Mouse (Mus musculus): ENCODE data around the gene Pigc. TPM values are rescaled to one million over a fixed set of nuclear protein-coding genes. Genes with fewer than 3 reads are reported as not detected.

The Pigc gene
- polyA plus RNA-seq, 1 experiment, result 12.9 TPM

DNA sequence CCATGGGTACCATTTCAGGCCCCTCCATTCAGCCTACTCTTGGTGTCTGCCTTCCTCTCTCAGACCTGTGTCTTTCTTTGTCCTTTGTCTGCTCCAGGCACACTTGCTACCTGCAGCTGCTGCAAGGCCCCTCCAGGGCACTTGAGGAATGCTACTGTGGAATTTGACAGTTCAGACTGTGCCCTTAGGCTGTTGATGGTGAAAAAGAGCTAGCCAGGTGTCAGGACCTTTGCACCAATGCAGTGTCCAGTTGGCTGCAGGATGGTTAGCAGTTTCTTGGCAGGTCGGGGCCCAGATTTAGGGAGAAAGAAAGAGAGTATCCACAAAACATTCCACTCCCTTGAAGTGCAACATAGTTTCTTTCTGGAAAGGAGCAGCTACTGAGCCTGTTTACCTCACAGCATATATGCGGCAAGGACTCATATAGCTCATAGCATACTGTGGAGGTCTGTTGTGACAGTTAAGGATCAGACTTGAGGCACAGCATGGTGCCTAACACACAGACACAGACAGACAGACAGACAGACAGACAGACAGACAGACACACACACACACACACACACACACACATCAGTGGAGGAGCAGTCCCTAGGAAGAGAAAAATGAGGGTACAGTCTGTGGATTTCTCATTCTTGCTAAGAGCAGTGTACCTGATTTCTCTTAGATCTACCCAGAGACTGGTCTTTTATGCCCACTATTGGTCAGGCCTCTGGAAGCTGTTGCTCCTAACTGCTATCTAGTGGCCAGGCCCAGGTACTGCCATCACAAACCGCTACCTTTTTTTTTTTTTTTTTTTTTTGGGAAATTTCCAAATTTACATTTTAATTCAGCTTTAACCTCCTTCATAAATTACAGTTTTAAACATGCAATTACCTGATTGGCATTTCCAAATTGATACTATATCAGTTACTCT, 6.3 kb upstream of the Pigc start:
- H3K4me3 ChIP-seq (replicated peaks; ENCODE audit: control insufficient read depth, low read depth, low read length), result no peak overlapping the region
- no peak overlapping the region for H3K27ac ChIP-seq (ENCODE audit: control insufficient read depth, insufficient read depth, low read depth, low read length, poor library complexity)
- 46% methylated on average over 3 of the region's 3 CpGs for WGBS
- H3K4me1 ChIP-seq (ENCODE audit: control insufficient read depth, insufficient read depth, low read length), result no peaks in the 10 kb centered on the region; the same call in 1 of the 2 replicates
- TF ChIP-seq POLR2A (IDR thresholded peaks at IDR 0.05; ENCODE audit: borderline replicate concordance, control insufficient read depth, low read depth, low read length), result no peak
- peak; percentile 50 for TF ChIP-seq CTCF (IDR thresholded peaks at IDR 0.05; ENCODE audit: control insufficient read depth, insufficient read depth, low read length)

DNA sequence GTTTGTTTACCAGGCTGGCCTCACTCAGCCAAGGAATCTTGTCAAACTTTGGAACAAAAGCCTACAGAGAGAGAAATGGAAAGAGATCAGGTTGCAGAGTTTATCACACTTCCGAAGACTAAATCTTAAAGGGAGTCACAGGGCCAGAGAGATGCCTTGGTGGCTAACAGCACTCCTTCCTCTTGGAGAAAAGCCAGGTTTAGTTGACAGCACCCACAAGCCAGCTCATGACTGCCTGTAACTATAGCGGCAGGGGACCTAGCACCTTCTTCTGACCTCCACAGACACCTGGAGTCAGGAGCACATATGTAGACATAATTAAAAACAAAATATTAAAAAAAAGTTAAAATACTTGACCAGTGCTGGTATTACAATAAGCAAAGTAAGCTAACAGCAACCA, 1.1 kb upstream of the Pigc start:
- TF ChIP-seq POLR2A (IDR thresholded peaks at IDR 0.05; ENCODE audit: borderline replicate concordance, control insufficient read depth, low read depth, low read length), result no peak
- no peak for TF ChIP-seq CTCF (IDR thresholded peaks at IDR 0.05; ENCODE audit: control insufficient read depth, insufficient read depth, low read length)
- Histone ChIP-seq H3K4me1 (ENCODE audit: control insufficient read depth, insufficient read depth, low read length) (no peaks in the 10 kb centered on the region; the same call in 1 of the 2 replicates), H3K27ac (ENCODE audit: control insufficient read depth, insufficient read depth, low read depth, low read length, poor library complexity) (no peak overlapping the region), H3K4me3 (replicated peaks; ENCODE audit: control insufficient read depth, low read depth, low read length) (no peak overlapping the region)
- WGBS, result 10% methylated on average over 2 of the region's 2 CpGs

DNA sequence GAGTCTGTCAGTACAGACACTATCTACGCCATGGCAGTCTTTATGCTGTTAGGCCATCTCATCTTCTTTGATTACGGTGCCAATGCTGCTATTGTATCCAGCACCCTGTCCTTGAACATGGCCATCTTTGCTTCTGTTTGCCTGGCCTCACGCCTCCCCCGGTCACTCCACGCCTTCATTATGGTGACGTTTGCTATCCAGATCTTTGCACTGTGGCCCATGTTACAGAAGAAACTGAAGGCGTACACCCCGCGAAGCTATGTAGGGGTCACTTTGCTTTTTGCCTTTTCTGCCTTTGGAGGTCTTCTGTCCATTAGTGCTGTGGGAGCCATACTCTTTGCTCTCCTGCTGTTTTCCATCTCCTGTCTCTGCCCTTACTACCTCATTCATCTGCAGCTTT, 1.9 kb downstream of the Pigc start:
- WGBS, result 94% methylated on average over 9 of the region's 9 CpGs
- no peak overlapping the region for H3K4me3 ChIP-seq (replicated peaks; ENCODE audit: control insufficient read depth, low read depth, low read length)
- no peaks in the 10 kb centered on the region; the same call in 1 of the 2 replicates for H3K4me1 ChIP-seq (ENCODE audit: control insufficient read depth, insufficient read depth, low read length)
- TF ChIP-seq CTCF (IDR thresholded peaks at IDR 0.05; ENCODE audit: control insufficient read depth, insufficient read depth, low read length) (no peak), POLR2A (IDR thresholded peaks at IDR 0.05; ENCODE audit: borderline replicate concordance, control insufficient read depth, low read depth, low read length) (no peak)
- no peak overlapping the region for H3K27ac ChIP-seq (ENCODE audit: control insufficient read depth, insufficient read depth, low read depth, low read length, poor library complexity)

DNA sequence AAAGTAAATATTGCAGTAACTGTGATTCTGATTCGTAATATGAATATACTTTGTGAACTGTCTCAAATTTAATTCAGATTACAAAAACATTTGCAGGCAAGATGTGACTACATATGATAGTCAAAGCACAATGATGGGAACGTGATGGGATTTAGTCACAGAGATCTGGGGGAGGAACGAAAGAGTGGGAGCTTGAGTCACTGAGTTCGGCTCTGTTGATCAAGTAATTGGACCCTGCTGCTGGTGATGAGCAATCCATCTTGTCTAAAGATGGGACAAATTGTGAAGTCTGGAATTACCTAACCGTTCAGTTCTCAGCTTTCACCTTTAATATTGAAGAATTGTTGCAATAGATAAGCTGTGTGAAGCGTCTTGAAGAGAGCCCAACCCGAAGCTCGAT, 3.2 kb downstream of the Pigc start:
- WGBS, result 85% methylated on average over 8 of the region's 8 CpGs
- no peaks in the 10 kb centered on the region; the same call in 1 of the 2 replicates for H3K4me1 ChIP-seq (ENCODE audit: control insufficient read depth, insufficient read depth, low read length)
- no peak overlapping the region for H3K27ac ChIP-seq (ENCODE audit: control insufficient read depth, insufficient read depth, low read depth, low read length, poor library complexity)
- TF ChIP-seq CTCF (IDR thresholded peaks at IDR 0.05; ENCODE audit: control insufficient read depth, insufficient read depth, low read length) (no peak), POLR2A (IDR thresholded peaks at IDR 0.05; ENCODE audit: borderline replicate concordance, control insufficient read depth, low read depth, low read length) (no peak)
- no peak overlapping the region for H3K4me3 ChIP-seq (replicated peaks; ENCODE audit: control insufficient read depth, low read depth, low read length)

DNA sequence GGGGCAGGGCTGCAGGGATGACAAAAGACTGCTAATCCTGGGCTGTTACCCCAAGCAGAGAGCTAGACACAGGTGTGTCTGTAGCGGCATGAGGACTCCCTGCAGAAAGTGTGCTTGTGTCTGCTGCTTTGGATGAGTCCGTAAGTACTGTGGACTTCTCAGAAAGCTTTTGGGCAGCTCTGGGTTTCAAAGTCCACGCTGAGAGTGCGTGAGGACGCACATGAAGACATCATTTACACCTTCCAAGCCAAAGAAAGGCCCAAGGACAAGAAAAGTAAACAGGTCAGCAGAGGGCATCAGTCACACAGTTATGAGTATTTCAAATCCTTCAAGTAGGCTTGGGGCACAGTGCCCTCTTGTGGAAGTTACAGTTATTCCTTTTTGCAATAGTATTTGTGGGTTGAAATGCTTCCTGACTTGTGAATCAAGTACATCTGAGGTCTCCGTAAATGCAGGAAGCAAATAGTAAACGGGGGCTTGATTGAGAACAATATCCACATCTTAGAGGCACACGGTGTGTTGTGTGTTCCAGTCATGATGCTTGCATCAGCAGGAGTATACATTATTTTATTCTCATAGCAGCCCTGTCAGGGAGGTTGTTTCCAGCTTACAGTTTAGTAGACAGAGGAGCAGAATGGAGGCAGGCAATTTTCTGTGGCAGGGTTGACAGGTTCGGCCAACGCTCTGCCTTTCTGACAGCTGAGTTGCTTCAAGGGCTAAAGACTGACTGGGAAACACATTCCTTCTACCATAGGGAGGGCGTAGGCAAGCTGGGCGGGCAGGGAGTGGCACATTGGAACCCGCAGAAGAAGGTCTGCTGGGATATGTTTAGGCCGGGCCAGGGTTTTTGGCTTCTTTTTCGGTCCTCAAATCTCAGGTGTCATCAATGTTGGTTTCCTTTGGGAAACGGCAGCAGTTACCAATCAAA, 7.5 kb downstream of the Pigc start:
- TF ChIP-seq POLR2A (IDR thresholded peaks at IDR 0.05; ENCODE audit: borderline replicate concordance, control insufficient read depth, low read depth, low read length) (no peak), CTCF (IDR thresholded peaks at IDR 0.05; ENCODE audit: control insufficient read depth, insufficient read depth, low read length) (peak; percentile 41; the same call in 1 of the 2 replicates)
- WGBS, result 43% methylated on average over 16 of the region's 16 CpGs
- no peak overlapping the region for H3K4me3 ChIP-seq (replicated peaks; ENCODE audit: control insufficient read depth, low read depth, low read length)
- no peaks in the 10 kb centered on the region for H3K4me1 ChIP-seq (ENCODE audit: control insufficient read depth, insufficient read depth, low read length)
- no peak overlapping the region for H3K27ac ChIP-seq (ENCODE audit: control insufficient read depth, insufficient read depth, low read depth, low read length, poor library complexity)

DNA sequence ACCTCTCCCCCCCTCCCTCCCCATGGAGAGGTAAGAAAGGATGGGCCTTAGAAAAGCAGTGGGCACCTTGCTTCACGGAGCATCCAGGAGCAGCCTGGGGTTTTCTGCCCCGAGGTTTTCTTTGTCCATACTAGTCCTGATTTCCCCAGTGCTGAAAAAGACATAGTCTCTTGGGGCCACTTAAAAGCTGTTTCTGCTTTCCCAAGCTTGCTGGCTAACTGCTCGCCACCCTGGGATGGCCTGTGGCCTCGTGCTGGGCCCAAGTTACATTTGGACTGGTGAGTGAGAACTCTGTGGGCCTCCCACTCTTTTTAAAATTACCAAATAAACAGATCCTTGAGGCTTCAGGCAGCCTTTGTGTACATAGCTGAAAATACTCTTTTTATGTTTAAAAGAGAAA, 8.3 kb downstream of the Pigc start:
- Histone ChIP-seq H3K4me1 (ENCODE audit: control insufficient read depth, insufficient read depth, low read length) (no peaks in the 10 kb centered on the region), H3K4me3 (replicated peaks; ENCODE audit: control insufficient read depth, low read depth, low read length) (no peak overlapping the region), H3K27ac (ENCODE audit: control insufficient read depth, insufficient read depth, low read depth, low read length, poor library complexity) (no peak overlapping the region)
- TF ChIP-seq CTCF (IDR thresholded peaks at IDR 0.05; ENCODE audit: control insufficient read depth, insufficient read depth, low read length) (no peak), POLR2A (IDR thresholded peaks at IDR 0.05; ENCODE audit: borderline replicate concordance, control insufficient read depth, low read depth, low read length) (no peak)
- WGBS, result 81% methylated on average over 4 of the region's 4 CpGs

DNA sequence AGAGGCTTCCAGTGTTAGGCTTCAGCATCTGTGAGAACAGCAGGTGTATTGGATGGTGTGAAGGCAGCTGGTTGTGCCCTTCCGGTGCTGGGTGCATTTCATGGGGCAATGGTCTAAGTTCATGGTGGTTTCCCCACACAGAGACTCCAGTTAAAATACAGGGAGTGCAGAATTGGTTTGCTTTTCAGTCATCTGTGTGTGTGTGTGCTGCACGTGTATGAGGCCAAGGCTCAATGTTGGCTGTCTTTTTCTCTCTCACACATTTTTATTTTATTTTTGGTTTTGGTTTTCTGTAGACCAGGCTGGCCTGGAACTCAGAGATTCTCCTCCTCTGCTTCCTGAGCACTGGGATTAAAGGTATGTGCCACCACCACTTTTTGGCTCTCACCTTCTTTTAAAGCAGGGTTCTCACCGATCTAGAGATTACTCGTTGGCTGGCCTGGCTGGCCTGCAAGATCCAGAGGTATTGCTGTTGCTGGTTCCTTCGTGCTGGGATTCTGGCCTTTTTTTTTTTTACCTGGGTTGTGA, 9.3 kb downstream of the Pigc start:
- Histone ChIP-seq H3K27ac (ENCODE audit: control insufficient read depth, insufficient read depth, low read depth, low read length, poor library complexity) (no peak overlapping the region; the same call in 1 of the 2 replicates), H3K4me1 (ENCODE audit: control insufficient read depth, insufficient read depth, low read length) (no peaks in the 10 kb centered on the region), H3K4me3 (replicated peaks; ENCODE audit: control insufficient read depth, low read depth, low read length) (no peak overlapping the region)
- no peak for TF ChIP-seq POLR2A (IDR thresholded peaks at IDR 0.05; ENCODE audit: borderline replicate concordance, control insufficient read depth, low read depth, low read length)
- TF ChIP-seq CTCF (IDR thresholded peaks at IDR 0.05; ENCODE audit: control insufficient read depth, insufficient read depth, low read length), result no peak
- 86% methylated on average over 5 of the region's 5 CpGs for WGBS

DNA sequence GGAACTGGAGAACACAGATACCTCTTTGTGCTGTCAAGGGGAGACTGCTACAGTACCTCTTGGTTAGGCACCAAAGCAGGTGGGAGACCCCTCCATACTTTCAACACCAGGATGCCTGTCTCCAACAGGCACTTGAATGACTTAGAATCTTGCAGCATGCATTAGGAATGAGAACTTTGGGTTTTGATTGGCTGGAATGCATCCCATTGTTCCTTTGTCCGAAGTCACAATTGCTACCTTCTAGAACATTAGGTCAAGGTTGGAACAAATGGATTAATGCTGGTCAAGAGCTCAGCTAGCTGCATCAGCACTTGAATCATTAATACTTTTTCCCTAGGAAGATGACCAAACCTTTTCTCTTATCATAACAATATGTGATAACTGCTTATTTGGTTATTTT, 10.6 kb downstream of the Pigc start, which contains the start of gene 4930558K02Rik:
Gene 4930558K02Rik (minus strand): TSS at position 101 of the 400 bp plus-strand sequence.
- TF ChIP-seq POLR2A (IDR thresholded peaks at IDR 0.05; ENCODE audit: borderline replicate concordance, control insufficient read depth, low read depth, low read length), result no peak
- TF ChIP-seq CTCF (IDR thresholded peaks at IDR 0.05; ENCODE audit: control insufficient read depth, insufficient read depth, low read length), result no peak
- 82% methylated on average over 1 of the region's 1 CpGs for WGBS

More for the DNA sequence above, 10.6 kb downstream of the Pigc start, which contains the start of gene 4930558K02Rik:
- Histone ChIP-seq H3K4me1 (ENCODE audit: control insufficient read depth, insufficient read depth, low read length) (no peaks in the 10 kb centered on the region), H3K4me3 (replicated peaks; ENCODE audit: control insufficient read depth, low read depth, low read length) (no peak within 1 kb of the TSS), H3K27ac (ENCODE audit: control insufficient read depth, insufficient read depth, low read depth, low read length, poor library complexity) (no peak within 1 kb of the TSS)

Data from bone marrow, adult 2 months (tissue).